Mouse (Mus musculus) midbrain, embryonic 15.5 days (tissue): ENCODE measurements around the gene Col2a1. TPM values are rescaled to one million over a fixed set of nuclear protein-coding genes. Genes with fewer than 3 reads are reported as not detected.

Source experiments
- ATAC-seq: fragments of 200-750 bp; cut with Nextera tagmentation; replicated peaks from 2 replicates; pipeline ENCODE4 v1.8.0; 2017; ENCODE audit warnings: moderate TSS enrichment
- H3K27ac ChIP-seq: fragments of 300-500 bp; sonication (generic); 2 replicates; pipeline ENCODE4 v1.5.1; 2015; ENCODE audit warnings: mild to moderate bottlenecking, inconsistent platforms
- H3K27me3 ChIP-seq: fragments of 300-500 bp; sonication (generic); replicated peaks from 2 replicates; pipeline ENCODE4 v1.6.1; 2015; ENCODE audit warnings: inconsistent platforms
- H3K36me3 ChIP-seq: fragments of 300-500 bp; sonication (generic); replicated peaks from 2 replicates; pipeline ENCODE4 v1.6.1; 2015; ENCODE audit warnings: inconsistent platforms
- H3K4me1 ChIP-seq: fragments of 300-500 bp; sonication (generic); 2 replicates; pipeline ENCODE4 v1.6.1; 2015; ENCODE audit warnings: inconsistent platforms
- H3K4me2 ChIP-seq: fragments of 300-500 bp; sonication (generic); 2 replicates; pipeline ENCODE4 v1.6.1; 2015; ENCODE audit warnings: inconsistent platforms, mild to moderate bottlenecking, moderate library complexity
- H3K4me3 ChIP-seq: fragments of 300-500 bp; sonication (generic); 2 replicates; pipeline ENCODE4 v1.5.1; 2015; ENCODE audit warnings: mild to moderate bottlenecking, inconsistent platforms
- H3K9ac ChIP-seq: fragments of 300-500 bp; sonication (generic); 2 replicates; pipeline ENCODE4 v1.6.1; 2015; ENCODE audit warnings: mild to moderate bottlenecking, inconsistent platforms
- H3K9me3 ChIP-seq: fragments of 300-500 bp; sonication (generic); 2 replicates; pipeline ENCODE4 v1.6.1; 2016; ENCODE audit warnings: inconsistent platforms
- WGBS: fragments of 180-500 bp; shearing (Covaris S2); methylation state at CpG from one replicate; pipeline ENCODE4 v1.1.7; 2015; ENCODE audit warnings: mixed read lengths; 5-methylcytosine and 5-hydroxymethylcytosine counted together
- polyA plus RNA-seq: library from polyadenylated mRNA; unstranded; fragments of >200 nt; fragmentation: Nextera tagmentation; extraction: Ambion mirVana; gene quantifications from 2 replicates; pipeline ENCODE4 v1.2.1, GENCODE M21; 2015

Gene Col2a1
- polyA plus RNA-seq, 1 experiment from 2014 or later = 34.7 TPM

DNA sequence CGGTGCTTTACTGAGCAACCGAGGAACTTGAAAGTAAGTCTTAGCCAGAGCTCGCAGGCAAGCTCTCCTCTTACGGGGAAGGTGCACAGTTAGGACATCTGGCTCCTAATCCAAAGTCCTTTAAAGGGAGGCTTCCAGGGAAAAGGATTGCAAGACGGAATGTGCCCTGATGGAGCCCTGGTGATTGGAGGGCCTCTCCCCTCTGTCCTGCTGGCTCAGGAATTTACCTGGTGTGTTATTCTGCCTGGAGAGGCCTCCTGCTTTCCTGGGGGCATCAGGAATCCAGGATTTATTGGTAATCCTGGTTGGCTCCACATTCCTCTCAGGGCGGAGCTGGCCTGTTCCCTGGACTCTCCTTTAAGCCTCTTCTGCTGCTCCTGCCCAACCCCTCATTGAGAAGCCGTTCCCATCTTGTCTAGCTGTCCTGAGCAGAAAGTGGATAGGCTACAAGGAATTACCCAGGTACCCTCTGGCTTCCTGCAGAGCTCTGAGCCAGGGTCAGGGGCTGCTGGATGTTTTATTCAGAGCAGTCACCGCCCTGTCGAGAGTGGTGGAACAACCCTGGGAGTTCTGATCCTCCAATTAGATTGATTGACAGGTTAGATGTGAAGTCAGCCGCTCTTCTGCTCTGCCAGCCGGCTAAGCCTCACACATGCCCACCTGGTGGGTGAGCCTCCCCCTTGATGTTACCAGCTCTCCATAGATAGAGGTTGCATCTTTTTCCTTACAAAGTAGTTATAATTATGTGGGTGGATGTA, 31.1 kb downstream of the Col2a1 start:
- Histone ChIP-seq H3K36me3 (no peaks in the 10 kb centered on the region), H3K4me1 (peaks cover 13% of the 10 kb centered on the region), H3K27ac (no peak overlapping the region), H3K9me3 (no peaks in the 10 kb centered on the region), H3K9ac (no peak overlapping the region), H3K4me2 (no peak overlapping the region), H3K4me3 (no peak overlapping the region), H3K27me3 (no peaks in the 10 kb centered on the region)
- ATAC-seq = peak; percentile 56; the same call in 1 of the 2 replicates
- WGBS = 20% methylated on average over 11 of the region's 11 CpGs

DNA sequence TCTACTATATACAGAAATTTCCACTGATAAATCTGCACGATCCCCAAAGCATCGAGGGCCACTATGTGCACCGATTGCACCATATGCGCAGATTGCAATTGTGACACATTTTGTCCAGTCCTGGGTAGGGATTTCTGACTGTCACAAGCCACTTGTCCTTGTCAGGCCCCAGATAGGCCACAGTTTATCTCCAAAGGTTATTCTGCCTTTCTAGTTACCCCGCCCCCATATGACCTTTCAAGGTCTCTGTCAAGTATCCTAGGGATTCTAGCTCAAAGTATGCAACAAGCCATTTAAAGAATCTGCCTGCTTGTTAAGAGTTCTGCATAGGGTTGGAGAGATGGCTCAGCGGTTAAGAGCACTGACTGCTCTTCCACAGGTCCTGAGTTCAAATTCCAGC, 31.9 kb downstream of the Col2a1 start:
- H3K4me2 ChIP-seq = no peak overlapping the region
- no peak overlapping the region for H3K9ac ChIP-seq
- no peak overlapping the region for H3K27ac ChIP-seq
- H3K27me3 ChIP-seq = no peaks in the 10 kb centered on the region
- H3K9me3 ChIP-seq = no peaks in the 10 kb centered on the region
- peaks cover 13% of the 10 kb centered on the region for H3K4me1 ChIP-seq
- no peaks in the 10 kb centered on the region for H3K36me3 ChIP-seq
- WGBS = 88% methylated on average over 6 of the region's 6 CpGs
- H3K4me3 ChIP-seq = no peak overlapping the region
- ATAC-seq = no peak

DNA sequence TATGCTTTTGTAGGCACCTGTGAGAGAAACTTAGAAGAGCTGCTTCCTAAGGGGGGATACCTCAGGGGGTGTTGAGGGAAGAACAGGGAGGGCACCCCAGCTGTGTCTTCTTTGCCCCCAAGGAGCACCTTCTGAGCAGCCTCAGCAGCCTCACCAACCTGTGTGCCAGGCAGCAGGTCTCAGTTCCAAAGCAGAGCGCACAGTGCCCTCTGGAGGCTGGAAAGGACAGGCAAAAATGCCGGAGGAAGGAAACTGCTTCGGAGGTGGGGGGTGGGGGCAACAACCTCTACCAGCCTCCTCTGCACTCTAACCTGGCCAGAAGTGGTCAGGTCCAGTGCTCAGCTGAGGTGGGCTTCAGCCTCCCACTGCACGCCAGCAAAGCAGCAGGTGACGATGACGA, 34.2 kb downstream of the Col2a1 start:
- Histone ChIP-seq H3K4me3 (no peak overlapping the region), H3K4me1 (peaks cover 20% of the 10 kb centered on the region), H3K27me3 (no peaks in the 10 kb centered on the region), H3K9ac (no peak overlapping the region), H3K27ac (no peak overlapping the region), H3K4me2 (no peak overlapping the region), H3K36me3 (no peaks in the 10 kb centered on the region), H3K9me3 (no peaks in the 10 kb centered on the region)
- 51% methylated on average over 6 of the region's 6 CpGs for WGBS
- 0 out of 2 replicates have a peak, but pooled peaks have one; percentile 9 for ATAC-seq

DNA sequence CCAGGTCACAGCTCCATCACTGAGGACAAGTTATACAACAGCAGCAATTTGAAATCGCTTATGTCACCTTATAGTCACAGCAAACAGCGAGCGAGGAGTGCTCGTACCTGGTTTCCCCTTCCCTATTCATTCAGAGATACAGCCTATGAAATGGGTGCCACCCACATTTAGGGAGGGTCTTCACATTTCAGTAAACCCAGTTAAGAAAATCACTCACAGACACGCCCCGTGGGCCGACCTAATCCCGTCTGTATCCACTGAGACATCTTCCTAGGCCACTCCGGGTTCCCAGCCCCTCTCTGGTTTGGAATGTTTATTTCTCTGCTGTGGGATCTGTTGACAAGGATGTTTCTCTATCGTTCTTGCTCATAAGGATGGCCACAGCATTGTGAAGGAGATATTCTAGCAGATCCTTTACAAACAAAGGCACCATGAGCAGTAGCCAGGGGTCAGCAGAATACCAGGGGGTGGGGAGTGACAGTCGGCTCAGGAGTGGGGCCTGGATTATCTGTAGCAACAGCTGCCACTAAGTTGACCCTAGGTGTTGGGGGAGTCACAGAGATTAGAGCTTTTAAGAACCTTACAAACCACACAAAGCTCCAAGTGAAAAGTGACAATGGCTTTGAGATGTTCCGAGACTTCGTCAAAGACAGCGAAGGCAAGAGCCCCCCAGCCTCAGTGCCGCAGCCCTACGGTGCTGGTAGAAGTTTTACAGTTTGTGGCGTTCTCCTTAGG, 39.0 kb downstream of the Col2a1 start:
- H3K36me3 ChIP-seq = no peaks in the 10 kb centered on the region
- H3K4me1 ChIP-seq = peaks cover 22% of the 10 kb centered on the region
- H3K9me3 ChIP-seq = no peaks in the 10 kb centered on the region
- H3K4me3 ChIP-seq = peak overlapping the region; percentile 75
- 37% methylated on average over 17 of the region's 17 CpGs for WGBS
- H3K27ac ChIP-seq = no peak overlapping the region
- peak overlapping the region; percentile 75; the same call in 1 of the 2 replicates for H3K9ac ChIP-seq
- peak overlapping the region; percentile 89 for H3K4me2 ChIP-seq
- ATAC-seq = no peak
- H3K27me3 ChIP-seq = no peaks in the 10 kb centered on the region

DNA sequence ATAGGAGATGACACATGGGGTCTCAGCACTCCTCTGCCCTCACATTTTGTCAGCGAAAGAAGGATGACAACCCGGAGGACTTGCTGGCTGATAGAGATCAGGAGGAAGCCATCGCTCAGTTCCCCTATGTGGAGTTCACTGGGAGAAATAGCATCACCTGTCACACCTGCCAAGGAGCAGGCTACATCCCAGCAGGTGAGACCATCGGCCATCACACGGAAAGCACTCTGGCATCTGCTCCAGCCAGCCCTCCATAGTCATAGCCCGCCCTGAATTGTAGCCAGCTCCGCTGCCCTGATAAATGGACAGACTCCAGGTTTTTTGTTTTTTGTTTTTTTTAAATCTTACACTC, 39.7 kb downstream of the Col2a1 start:
- no peaks in the 10 kb centered on the region for H3K9me3 ChIP-seq
- peak overlapping the region; percentile 75 for H3K9ac ChIP-seq
- H3K4me3 ChIP-seq = peak overlapping the region; percentile 75
- WGBS = 10% methylated on average over 7 of the region's 7 CpGs
- H3K4me1 ChIP-seq = peaks cover 18% of the 10 kb centered on the region
- H3K27ac ChIP-seq = peak overlapping the region; percentile 88
- peak overlapping the region; percentile 89 for H3K4me2 ChIP-seq
- ATAC-seq = peak; percentile 56
- no peaks in the 10 kb centered on the region for H3K27me3 ChIP-seq
- H3K36me3 ChIP-seq = no peaks in the 10 kb centered on the region

DNA sequence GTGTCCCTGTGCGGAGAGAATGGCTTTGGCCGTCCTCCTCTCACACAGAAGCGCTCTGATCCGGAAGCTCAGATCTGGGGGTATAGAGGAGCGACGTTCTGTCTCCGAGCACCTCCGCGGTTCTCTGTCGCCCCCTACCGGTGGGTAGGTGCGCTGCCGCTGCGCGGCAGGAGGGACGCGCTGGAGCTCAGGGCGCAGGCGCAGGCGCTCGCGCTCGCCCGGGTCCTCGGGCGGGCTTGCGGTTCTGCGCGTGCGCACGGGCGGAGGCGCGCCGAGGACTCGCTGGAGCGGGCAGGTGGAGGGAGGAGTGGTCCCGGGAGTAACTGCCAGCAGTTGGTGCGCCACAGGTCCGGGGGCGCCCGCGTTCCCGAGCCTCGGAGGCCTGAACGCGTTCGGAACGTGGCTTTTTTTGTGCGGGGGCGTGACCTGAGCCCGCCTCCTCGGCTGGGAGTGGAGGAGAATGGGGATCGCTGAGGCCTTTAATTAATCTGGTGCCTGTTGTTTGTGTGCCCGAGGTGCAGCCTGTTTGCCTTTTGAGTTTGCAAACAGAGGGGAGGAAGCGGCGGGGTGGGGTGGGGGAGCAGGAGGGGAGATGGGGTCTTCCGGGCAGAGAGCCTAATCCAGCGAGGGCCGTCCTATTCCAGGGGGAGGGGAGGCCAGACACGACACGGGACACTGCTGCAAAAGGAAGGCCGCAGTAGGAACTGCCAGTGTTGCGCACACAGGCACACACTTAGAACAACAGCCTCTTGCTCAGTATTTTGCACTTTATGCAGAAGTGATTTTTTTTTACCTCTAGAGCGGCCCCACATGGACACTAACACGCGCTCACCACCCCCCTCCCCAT, 40.3 kb downstream of the Col2a1 start, which contains the start of gene Tmem106c:
Gene Tmem106c (plus strand): TSS at position 212 of the 847 bp plus-strand sequence.
- Histone ChIP-seq H3K27me3 (no peaks in the 10 kb centered on the region), H3K4me1 (peaks cover 18% of the 10 kb centered on the region), H3K4me2 (peak within 1 kb of the TSS; percentile 89), H3K4me3 (peak within 1 kb of the TSS; percentile 75), H3K36me3 (no peaks in the 10 kb centered on the region), H3K27ac (peak within 1 kb of the TSS; percentile 88), H3K9ac (peak within 1 kb of the TSS; percentile 75), H3K9me3 (no peaks in the 10 kb centered on the region)
- peak; percentile 94 for ATAC-seq
- under 1% methylated on average over 67 of the region's 67 CpGs for WGBS

DNA sequence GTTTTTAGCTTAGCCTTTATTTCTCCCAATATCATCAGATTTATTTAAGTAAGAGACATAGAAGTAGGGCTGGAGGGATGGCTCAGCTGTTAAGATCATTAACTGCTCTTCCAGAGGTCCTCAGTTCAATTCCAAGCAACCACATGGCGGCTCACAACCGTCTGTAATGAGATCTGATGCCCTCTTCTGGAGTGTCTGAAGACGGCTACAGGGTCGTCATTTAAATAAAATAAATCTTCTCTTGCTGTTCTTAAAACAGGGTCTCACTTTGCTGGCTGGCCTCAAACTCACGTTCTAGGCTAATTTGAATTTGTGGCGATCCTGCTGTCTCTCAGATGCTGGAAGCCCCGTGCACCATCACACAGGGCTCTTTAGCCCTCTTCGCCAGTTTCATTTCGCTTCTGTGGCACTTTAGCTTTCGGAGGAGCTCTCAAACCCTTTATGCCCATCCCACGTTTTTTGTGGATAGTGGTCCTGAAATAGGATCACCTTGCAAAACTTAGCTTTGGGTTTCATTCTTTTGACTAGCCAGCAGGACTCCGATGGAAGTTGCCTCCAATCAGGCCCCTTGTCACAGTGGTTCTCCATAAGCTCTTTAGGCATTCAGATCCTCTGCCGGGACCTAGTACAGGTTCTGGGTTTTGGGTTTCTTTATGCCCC, 41.0 kb downstream of the Col2a1 start:
- no peaks in the 10 kb centered on the region for H3K9me3 ChIP-seq
- peak overlapping the region; percentile 75 for H3K9ac ChIP-seq
- WGBS = 7% methylated on average over 13 of the region's 13 CpGs
- peak overlapping the region; percentile 75 for H3K4me3 ChIP-seq
- H3K36me3 ChIP-seq = no peaks in the 10 kb centered on the region
- peaks cover 18% of the 10 kb centered on the region for H3K4me1 ChIP-seq
- peak overlapping the region; percentile 88 for H3K27ac ChIP-seq
- H3K4me2 ChIP-seq = peak overlapping the region; percentile 89
- no peaks in the 10 kb centered on the region for H3K27me3 ChIP-seq
- ATAC-seq = no peak

DNA sequence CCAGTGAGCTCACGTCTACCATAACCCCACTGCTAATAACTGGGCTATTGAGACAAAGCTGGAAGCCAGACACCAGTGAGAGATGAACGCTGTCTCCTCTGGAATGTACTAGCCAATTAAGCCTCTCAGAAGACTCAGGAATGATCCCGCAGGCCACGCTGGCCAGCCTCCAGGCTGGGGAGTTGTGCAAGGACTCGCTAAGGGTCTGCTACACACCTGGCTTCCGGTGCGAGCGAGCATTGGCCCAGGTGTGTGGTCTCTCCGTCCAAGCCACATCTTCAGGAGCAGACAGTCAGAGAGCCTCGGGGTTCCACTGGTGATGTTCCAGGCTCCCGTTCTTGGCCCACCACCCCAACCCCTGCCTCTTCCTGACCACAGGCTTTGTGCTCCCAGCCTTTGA, 48.1 kb downstream of the Col2a1 start:
- no peaks in the 10 kb centered on the region for H3K36me3 ChIP-seq
- 75% methylated on average over 11 of the region's 11 CpGs for WGBS
- H3K4me1 ChIP-seq = peaks cover 6% of the 10 kb centered on the region
- H3K4me2 ChIP-seq = no peak overlapping the region
- no peak overlapping the region for H3K9ac ChIP-seq
- no peak overlapping the region for H3K27ac ChIP-seq
- H3K4me3 ChIP-seq = no peak overlapping the region
- H3K27me3 ChIP-seq = no peaks in the 10 kb centered on the region
- H3K9me3 ChIP-seq = no peaks in the 10 kb centered on the region
- ATAC-seq = no peak

DNA sequence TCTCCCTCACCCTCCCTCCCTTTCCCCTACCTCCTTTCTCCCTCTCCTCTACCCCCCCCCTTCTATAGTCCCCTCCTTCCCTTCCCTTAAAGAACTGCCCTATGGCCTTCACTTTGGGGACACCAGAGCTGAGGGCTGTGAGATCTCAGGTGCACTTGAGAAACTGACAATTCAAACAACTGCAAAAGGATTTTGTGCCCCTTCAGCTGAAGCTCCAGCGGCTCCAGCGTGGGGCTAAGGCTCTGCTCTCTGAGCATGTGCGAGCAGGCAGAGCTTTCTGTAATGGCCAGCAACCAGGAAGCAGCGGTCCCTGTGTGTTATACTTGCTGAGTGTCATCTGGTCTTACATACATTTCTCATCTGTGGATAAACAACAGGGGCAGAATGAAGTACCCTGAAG, 48.8 kb downstream of the Col2a1 start:
- Histone ChIP-seq H3K27ac (no peak overlapping the region), H3K9me3 (no peaks in the 10 kb centered on the region), H3K4me2 (no peak overlapping the region), H3K36me3 (no peaks in the 10 kb centered on the region), H3K4me3 (no peak overlapping the region), H3K27me3 (no peaks in the 10 kb centered on the region), H3K4me1 (peaks cover 6% of the 10 kb centered on the region), H3K9ac (no peak overlapping the region)
- WGBS = 22% methylated on average over 4 of the region's 4 CpGs
- ATAC-seq = no peak

DNA sequence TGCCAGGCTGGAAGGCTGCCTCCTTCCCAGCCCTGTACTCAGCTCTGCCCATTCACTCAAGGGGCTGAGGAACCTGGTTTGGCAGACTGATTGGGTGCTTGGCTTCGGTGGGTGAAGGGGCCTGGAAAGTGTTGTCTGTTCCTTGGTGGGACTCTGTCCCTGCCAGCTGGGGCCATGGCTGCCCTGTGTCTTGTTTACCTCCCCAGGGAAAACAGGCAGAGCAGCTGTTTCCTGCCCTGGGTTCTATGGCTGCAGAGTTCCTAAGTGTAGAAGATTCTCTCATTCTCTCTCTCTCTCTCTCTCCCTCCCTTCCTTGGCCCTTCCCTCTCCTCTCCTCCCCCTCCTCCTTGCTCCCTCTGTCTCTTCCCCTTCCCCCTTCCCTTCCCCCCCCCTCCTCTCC, 49.2 kb downstream of the Col2a1 start:
- no peak overlapping the region for H3K9ac ChIP-seq
- no peak overlapping the region for H3K4me3 ChIP-seq
- no peaks in the 10 kb centered on the region for H3K36me3 ChIP-seq
- 50% methylated on average over 1 of the region's 1 CpGs for whole genome bisulfite sequencing
- ATAC-seq = no peak
- H3K27me3 ChIP-seq = no peaks in the 10 kb centered on the region
- H3K4me2 ChIP-seq = no peak overlapping the region
- H3K4me1 ChIP-seq = peaks cover 6% of the 10 kb centered on the region
- H3K27ac ChIP-seq = no peak overlapping the region
- H3K9me3 ChIP-seq = no peaks in the 10 kb centered on the region

DNA sequence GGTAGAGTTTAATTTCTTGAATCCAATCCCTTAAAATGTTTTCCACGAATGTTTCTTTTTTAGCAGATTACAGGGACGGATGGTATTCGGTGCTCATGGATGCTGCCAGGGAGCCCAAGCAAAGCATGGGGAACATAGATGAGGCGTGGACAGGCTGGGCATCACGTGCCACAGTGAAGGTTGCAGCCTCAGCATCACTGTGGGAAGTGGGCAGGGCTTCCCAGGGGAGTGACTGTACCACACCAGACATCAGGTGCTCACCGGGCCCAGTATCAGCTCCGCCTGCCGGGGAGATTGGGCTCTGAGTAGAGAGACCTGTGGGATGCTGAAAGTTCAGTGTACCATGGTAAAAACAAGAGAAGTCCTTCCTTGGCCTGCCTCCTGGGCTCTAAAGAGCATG, 49.8 kb downstream of the Col2a1 start:
- Histone ChIP-seq H3K36me3 (no peaks in the 10 kb centered on the region), H3K9me3 (no peaks in the 10 kb centered on the region), H3K9ac (no peak overlapping the region), H3K4me1 (peaks cover 6% of the 10 kb centered on the region), H3K27ac (no peak overlapping the region), H3K4me3 (no peak overlapping the region), H3K4me2 (no peak overlapping the region), H3K27me3 (no peaks in the 10 kb centered on the region)
- ATAC-seq = no peak
- WGBS = 82% methylated on average over 8 of the region's 8 CpGs

DNA sequence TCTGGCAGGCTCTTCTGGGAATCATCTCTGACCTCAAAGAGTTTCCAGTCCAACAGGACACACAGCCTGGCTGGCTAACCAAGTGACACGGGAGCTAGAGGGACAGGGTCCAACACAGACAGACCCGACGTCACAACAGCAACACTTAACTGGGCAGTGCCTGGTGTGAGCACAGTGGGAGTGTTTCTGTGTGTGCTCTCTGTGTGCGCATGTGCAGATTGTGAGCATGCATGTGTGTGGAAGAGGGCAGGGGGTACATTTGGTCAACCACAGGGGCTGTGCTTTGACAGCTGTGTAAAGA, 51.7 kb downstream of the Col2a1 start:
- 69% methylated on average over 4 of the region's 4 CpGs for WGBS
- no peaks in the 10 kb centered on the region for H3K27me3 ChIP-seq

More for the DNA sequence above, 51.7 kb downstream of the Col2a1 start:
- Histone ChIP-seq H3K4me3 (no peak overlapping the region), H3K9me3 (no peaks in the 10 kb centered on the region), H3K9ac (no peak overlapping the region), H3K27ac (no peak overlapping the region), H3K36me3 (no peaks in the 10 kb centered on the region), H3K4me2 (no peak overlapping the region), H3K4me1 (peaks cover 6% of the 10 kb centered on the region)
- ATAC-seq = no peak; the same call in 1 of the 2 replicates
